Mouse (Mus musculus): ENCODE measurements at regions not wholly inside any gene's neighbourhood (a gene's known extent, or its start where the extent isn't known, plus 50 kb on each side); places are given as distances from the start of the nearest gene placed in this dataset.
A peak's percentile ranks its signal among the peaks of the same experiment; 100 is the strongest.

GRCm38 (mm10) chr4:17629367-17629766 is 1975.9 kb upstream of the Gm12353 start:
- H3K4me3 ChIP-seq (ENCODE audit: low read length): no peak overlapping the region
- no peak overlapping the region for H3K27ac ChIP-seq (ENCODE audit: low read length)
- no peak overlapping the region for H3K9ac ChIP-seq (ENCODE audit: low read depth, low read length)
- no peaks in the 10 kb centered on the region for H3K4me1 ChIP-seq (ENCODE audit: control insufficient read depth, insufficient read depth, low read length)
- H3K36me3 ChIP-seq (ENCODE audit: control insufficient read depth, insufficient read depth, low read length): no peaks in the 10 kb centered on the region
- H3K4me2 ChIP-seq (ENCODE audit: low read depth, low read length): no peak overlapping the region
- H3K27me3 ChIP-seq (replicated peaks; ENCODE audit: control insufficient read depth, insufficient read depth, low read length): no peaks in the 10 kb centered on the region
- no peak for ATAC-seq
- 62% methylated on average over 1 of the region's 1 CpGs for WGBS
- H3K9me3 ChIP-seq (ENCODE audit: control insufficient read depth, low read length): no peaks in the 10 kb centered on the region

- WGBS: 68% methylated on average over 5 of the region's 5 CpGs
- ATAC-seq: no peak
- H3K9me3 ChIP-seq (ENCODE audit: control insufficient read depth, low read length): no peaks in the 10 kb centered on the region
- no peak overlapping the region for H3K4me3 ChIP-seq (ENCODE audit: low read length)
- H3K9ac ChIP-seq (ENCODE audit: low read depth, low read length): no peak overlapping the region
- no peaks in the 10 kb centered on the region for H3K4me1 ChIP-seq (ENCODE audit: control insufficient read depth, insufficient read depth, low read length)
- no peak overlapping the region for H3K4me2 ChIP-seq (ENCODE audit: low read depth, low read length)
- no peaks in the 10 kb centered on the region for H3K36me3 ChIP-seq (ENCODE audit: control insufficient read depth, insufficient read depth, low read length)
- no peaks in the 10 kb centered on the region for H3K27me3 ChIP-seq (replicated peaks; ENCODE audit: control insufficient read depth, insufficient read depth, low read length)
- no peak overlapping the region for H3K27ac ChIP-seq (ENCODE audit: low read length)
Observed at GRCm38 (mm10) chr4:17635549-17636530, 1969.4 kb upstream of the Gm12353 start.

GRCm38 (mm10) chr4:17646712-17647111 is 1958.5 kb upstream of the Gm12353 start:
- Histone ChIP-seq H3K27ac (ENCODE audit: low read length) (no peak overlapping the region), H3K36me3 (ENCODE audit: control insufficient read depth, insufficient read depth, low read length) (no peaks in the 10 kb centered on the region), H3K4me3 (ENCODE audit: low read length) (no peak overlapping the region), H3K4me2 (ENCODE audit: low read depth, low read length) (no peak overlapping the region), H3K27me3 (replicated peaks; ENCODE audit: control insufficient read depth, insufficient read depth, low read length) (no peaks in the 10 kb centered on the region), H3K9me3 (ENCODE audit: control insufficient read depth, low read length) (no peaks in the 10 kb centered on the region), H3K9ac (ENCODE audit: low read depth, low read length) (no peak overlapping the region), H3K4me1 (ENCODE audit: control insufficient read depth, insufficient read depth, low read length) (no peaks in the 10 kb centered on the region)
- no peak for ATAC-seq

GRCm38 (mm10) chr4:17649350-17649749 is 1955.9 kb upstream of the Gm12353 start:
- 92% methylated on average over 2 of the region's 2 CpGs for WGBS
- no peak overlapping the region for H3K27ac ChIP-seq (ENCODE audit: low read length)
- no peak overlapping the region for H3K4me2 ChIP-seq (ENCODE audit: low read depth, low read length)
- H3K36me3 ChIP-seq (ENCODE audit: control insufficient read depth, insufficient read depth, low read length): no peaks in the 10 kb centered on the region
- no peaks in the 10 kb centered on the region for H3K4me1 ChIP-seq (ENCODE audit: control insufficient read depth, insufficient read depth, low read length)
- no peaks in the 10 kb centered on the region for H3K9me3 ChIP-seq (ENCODE audit: control insufficient read depth, low read length)
- no peak for ATAC-seq
- H3K4me3 ChIP-seq (ENCODE audit: low read length): no peak overlapping the region
- H3K9ac ChIP-seq (ENCODE audit: low read depth, low read length): no peak overlapping the region
- no peaks in the 10 kb centered on the region for H3K27me3 ChIP-seq (replicated peaks; ENCODE audit: control insufficient read depth, insufficient read depth, low read length)

GRCm38 (mm10) chr4:17653551-17653950 is 1951.7 kb upstream of the Gm12353 start:
- Histone ChIP-seq H3K4me3 (ENCODE audit: low read length) (no peak overlapping the region), H3K4me1 (ENCODE audit: control insufficient read depth, insufficient read depth, low read length) (no peaks in the 10 kb centered on the region), H3K9me3 (ENCODE audit: control insufficient read depth, low read length) (no peaks in the 10 kb centered on the region), H3K27me3 (replicated peaks; ENCODE audit: control insufficient read depth, insufficient read depth, low read length) (no peaks in the 10 kb centered on the region), H3K27ac (ENCODE audit: low read length) (no peak overlapping the region), H3K4me2 (ENCODE audit: low read depth, low read length) (no peak overlapping the region), H3K36me3 (ENCODE audit: control insufficient read depth, insufficient read depth, low read length) (no peaks in the 10 kb centered on the region), H3K9ac (ENCODE audit: low read depth, low read length) (no peak overlapping the region)
- no peak for ATAC-seq

- Histone ChIP-seq H3K4me1 (ENCODE audit: control insufficient read depth, insufficient read depth, low read length) (no peaks in the 10 kb centered on the region), H3K4me2 (ENCODE audit: low read depth, low read length) (no peak overlapping the region), H3K27ac (ENCODE audit: low read length) (no peak overlapping the region), H3K27me3 (replicated peaks; ENCODE audit: control insufficient read depth, insufficient read depth, low read length) (no peaks in the 10 kb centered on the region), H3K36me3 (ENCODE audit: control insufficient read depth, insufficient read depth, low read length) (no peaks in the 10 kb centered on the region), H3K9ac (ENCODE audit: low read depth, low read length) (no peak overlapping the region), H3K9me3 (ENCODE audit: control insufficient read depth, low read length) (no peaks in the 10 kb centered on the region), H3K4me3 (ENCODE audit: low read length) (no peak overlapping the region)
- 64% methylated on average over 1 of the region's 1 CpGs for whole genome bisulfite sequencing
- ATAC-seq: peak; percentile 97
Observed at GRCm38 (mm10) chr4:17667267-17667850, 1937.9 kb upstream of the Gm12353 start.

All from intestine, embryonic 16.5 days (tissue).